Mouse (Mus musculus): ENCODE data around the gene Spsb3. TPM values are rescaled to one million over a fixed set of nuclear protein-coding genes. Genes with fewer than 3 reads are reported as not detected.

Spsb3 gene
- total RNA-seq, 1 experiment from 2014 or later = 21.5 TPM

DNA sequence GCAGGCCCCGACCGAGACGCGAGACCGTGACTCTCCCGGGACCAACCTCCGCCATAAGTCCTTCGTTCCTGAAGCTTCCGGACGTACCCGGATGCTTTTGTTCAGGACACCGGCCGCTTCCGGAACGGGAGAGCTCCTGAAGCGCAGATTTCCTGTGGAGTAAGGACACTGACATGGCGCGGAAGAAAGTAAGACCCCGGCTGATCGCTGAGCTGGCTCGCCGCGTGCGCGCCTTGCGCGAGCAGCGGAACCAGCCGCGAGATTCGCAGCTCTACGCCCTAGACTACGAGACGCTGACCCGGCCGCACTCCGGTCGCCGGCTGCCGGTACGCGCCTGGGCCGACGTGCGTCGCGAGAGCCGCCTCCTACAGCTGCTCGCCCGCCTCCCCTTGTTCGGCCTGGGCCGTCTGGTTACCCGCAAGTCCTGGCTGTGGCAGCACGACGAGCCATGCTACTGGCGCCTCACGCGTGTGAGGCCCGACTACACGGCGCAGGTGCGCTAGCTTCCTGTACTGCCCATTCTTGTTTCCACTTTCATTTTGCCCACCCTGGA is 8.6 kb downstream of the Spsb3 start, which contains the start of the genes Eme2 and Mrps34:
Gene Eme2 (minus strand): TSS at position 93 of the 553 bp plus-strand sequence.
Gene Mrps34 (plus strand): TSS at position 122 of the 553 bp plus-strand sequence.
- peak; percentile 73 for ATAC-seq (replicated peaks; ENCODE audit: low read depth, poor library complexity, severe bottlenecking)

DNA sequence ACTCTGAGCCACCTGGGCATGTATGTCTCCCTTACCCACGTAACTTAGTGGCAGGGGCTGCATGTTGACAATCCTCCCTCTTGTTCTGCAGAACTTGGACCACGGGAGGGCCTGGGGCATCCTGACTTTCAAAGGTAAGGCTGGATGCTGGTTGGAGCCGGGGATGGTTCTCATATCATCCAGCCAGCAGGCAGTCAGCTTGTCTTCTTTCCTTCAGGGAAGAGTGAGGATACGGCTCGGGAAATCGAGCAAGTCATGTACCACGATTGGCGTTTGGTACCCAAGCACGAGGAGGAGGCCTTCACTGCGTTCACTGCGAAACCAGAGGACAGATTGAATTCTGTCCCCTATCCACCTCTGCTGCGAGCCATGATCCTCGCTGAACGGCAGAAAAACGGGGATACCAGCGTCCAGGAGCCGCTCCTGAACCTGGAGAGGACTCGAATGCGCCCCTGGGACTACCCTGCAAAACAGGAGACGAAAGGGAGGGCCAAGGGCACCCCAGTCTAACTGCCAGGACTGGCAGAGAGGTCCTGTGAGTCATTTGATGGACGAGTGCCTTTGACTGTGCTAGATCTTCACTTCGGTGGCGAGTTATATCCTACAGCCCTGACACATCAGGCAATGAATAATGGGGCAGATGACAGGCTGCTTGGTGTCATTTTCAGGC is 9.3 kb downstream of the Spsb3 start:
- peak; percentile 4; the same call in 1 of the 2 replicates for ATAC-seq (replicated peaks; ENCODE audit: low read depth, poor library complexity, severe bottlenecking)

DNA sequence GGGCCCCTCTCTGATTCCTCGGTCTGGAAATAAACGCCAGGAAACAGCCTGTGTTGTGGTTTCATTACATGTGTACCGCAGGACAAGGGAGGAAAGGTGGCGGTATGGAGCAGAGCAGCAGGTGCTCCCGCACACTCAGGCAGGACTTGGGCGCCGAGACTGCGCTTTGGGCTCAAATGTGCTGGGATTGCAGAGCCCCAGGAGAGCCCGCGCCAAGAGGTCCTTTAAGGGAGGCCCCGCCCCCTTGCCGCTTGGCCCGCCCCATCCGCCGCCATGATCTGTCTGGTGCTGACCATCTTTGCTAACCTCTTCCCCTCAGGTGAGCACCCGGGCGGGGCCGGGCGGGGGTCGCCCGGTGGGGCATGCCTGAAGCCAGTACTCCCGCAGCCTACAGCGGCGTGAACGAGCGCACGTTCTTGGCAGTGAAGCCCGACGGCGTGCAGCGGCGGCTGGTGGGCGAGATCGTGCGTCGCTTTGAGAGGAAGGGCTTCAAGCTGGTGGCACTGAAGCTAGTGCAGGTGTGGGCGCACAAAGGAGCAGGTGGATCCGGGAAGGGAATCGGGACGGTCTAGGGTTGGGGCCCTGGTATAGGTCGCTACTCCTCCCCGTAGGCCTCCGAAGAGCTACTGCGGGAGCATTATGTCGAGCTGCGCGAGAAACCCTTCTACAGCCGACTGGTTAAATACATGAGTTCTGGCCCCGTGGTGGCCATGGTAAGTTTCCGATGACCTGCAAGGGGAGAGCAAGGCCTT is 10.0 kb downstream of the Spsb3 start, which contains the start of gene Nme3:
Gene Nme3 (plus strand): TSS at position 260 of the 752 bp plus-strand sequence.
- ATAC-seq (replicated peaks; ENCODE audit: low read depth, poor library complexity, severe bottlenecking) = peak; percentile 45

DNA sequence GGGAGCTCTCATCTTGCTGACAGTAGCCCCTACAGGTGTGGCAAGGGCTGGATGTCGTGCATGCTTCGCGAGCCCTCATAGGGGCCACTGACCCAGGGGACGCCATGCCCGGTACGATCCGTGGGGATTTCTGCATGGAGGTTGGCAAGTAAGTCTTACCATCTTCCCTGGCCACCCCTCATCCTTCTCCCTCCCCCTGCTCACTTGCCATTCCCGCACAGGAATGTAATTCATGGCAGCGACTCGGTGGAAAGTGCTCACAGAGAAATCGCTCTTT is 10.5 kb downstream of the Spsb3 start:
- ATAC-seq (replicated peaks; ENCODE audit: low read depth, poor library complexity, severe bottlenecking) = no peak

DNA sequence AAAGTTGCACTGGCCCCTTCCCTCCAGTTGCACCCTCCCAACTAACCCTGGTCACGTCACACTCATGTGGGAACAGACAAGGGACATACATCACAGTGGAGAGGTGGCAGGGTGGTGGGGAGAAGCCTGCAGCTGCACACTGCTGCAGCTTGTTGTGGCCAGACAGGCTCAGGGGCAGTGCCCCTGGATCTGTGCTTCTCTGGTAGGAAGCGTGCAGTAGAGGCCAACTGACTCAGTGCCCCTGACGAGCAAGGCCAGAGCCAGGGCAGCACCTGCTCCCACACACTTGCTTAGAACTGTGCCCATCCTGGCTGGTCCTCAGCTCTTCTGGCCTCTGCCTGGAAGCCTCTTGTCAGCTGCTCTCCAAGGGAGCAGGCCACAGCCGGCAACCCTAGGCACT is 11.2 kb downstream of the Spsb3 start:
- ATAC-seq (replicated peaks; ENCODE audit: low read depth, poor library complexity, severe bottlenecking) = no peak

DNA sequence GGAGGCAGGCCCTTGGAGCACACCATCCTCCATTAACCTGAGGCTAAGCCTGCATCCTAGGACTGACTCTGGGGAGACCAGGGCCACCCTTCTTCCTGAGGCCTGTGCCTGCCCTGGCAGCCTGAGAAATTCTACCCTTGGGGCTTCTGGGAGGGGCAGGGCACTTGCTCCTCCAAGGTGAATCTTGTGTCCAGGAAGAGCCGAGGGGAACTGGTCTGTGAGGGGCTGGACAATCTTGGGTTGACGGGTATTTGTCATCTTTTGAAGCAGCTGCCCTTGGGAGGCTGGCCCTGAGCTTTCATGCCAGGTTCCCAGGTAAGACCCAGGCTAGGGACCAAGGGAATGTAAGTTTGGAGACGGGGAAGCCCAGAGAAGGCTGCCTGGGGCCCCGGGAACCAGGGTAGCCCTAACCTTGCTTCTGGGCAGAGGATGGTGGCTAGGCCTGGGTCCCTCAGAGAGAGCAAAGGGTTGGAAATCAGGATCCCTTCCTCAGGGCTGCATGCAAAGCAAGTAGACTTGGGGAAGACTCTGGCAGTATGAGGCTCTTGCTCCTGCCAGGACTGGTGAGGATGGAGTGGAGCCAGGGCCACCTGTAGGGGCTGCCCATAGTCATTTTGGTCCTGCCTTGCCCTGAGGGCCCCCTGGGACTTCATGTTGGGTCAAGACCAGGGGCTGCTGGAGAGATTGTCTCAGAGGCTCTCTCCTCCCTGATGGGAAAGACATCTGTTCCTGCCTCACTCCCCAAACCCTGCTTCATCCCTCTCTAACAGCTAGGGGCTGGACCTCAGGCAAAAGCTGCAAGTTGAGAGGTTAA is 11.8 kb downstream of the Spsb3 start:
- no peak for ATAC-seq (replicated peaks; ENCODE audit: low read depth, poor library complexity, severe bottlenecking)

DNA sequence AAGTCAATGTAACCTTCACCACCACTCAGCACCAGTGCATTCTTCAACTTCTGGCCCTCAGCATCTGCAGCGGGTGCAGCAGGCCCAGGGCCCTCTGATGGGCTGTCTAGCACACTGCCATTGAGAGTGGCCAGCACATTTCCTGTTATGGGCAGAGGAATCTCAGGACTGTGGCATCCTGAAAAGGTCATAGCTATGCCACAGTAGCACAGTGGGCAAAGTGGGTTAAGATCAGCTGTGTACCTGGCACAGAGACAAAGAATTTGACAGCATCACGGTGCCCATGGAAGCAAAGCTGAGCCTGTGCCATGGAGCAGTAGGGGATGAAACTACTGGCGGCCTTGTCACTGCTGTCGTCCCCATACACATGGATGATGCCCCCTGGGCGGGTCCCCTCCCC is 12.7 kb downstream of the Spsb3 start:
- no peak for ATAC-seq (replicated peaks; ENCODE audit: low read depth, poor library complexity, severe bottlenecking)

DNA sequence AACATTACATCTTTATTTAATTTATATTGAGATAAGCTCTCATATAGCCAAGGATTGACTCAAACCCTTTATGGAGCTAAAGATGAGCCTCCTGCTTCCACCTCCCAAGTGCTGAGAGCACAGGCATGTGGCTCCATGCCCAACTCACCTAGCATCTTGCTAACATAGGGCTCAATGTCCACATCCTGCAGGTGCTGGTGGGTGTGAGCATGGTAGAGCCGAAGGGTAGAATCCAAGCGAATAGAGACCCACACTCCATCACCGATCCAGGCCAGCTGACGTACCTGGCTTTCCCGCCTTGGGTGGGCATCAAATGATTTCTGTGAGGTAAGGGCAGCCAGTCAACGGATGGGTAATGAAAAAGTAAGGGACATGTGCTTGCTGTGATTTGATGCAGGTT is 13.6 kb downstream of the Spsb3 start:
- ATAC-seq (replicated peaks; ENCODE audit: low read depth, poor library complexity, severe bottlenecking) = no peak

DNA sequence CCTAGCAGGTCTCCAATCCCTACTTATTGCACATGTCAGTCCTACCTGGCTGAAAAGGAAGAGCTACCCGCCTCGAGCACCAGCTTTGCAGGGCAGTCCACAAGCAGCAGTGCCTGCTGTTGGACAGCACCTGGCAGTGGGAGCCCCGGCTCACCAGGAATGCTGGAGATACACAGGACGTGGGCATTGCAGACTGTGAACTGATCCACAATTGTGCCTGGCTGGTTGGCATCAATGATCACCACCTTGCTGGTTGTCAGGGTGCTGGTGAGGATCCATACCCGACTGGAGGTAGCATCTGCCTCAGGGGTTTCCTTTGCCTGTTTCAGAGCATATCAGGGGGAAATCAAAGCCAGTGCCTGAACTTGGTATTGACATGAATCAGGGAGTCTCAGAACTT is 15.7 kb downstream of the Spsb3 start:
- no peak for ATAC-seq (replicated peaks; ENCODE audit: low read depth, poor library complexity, severe bottlenecking)

DNA sequence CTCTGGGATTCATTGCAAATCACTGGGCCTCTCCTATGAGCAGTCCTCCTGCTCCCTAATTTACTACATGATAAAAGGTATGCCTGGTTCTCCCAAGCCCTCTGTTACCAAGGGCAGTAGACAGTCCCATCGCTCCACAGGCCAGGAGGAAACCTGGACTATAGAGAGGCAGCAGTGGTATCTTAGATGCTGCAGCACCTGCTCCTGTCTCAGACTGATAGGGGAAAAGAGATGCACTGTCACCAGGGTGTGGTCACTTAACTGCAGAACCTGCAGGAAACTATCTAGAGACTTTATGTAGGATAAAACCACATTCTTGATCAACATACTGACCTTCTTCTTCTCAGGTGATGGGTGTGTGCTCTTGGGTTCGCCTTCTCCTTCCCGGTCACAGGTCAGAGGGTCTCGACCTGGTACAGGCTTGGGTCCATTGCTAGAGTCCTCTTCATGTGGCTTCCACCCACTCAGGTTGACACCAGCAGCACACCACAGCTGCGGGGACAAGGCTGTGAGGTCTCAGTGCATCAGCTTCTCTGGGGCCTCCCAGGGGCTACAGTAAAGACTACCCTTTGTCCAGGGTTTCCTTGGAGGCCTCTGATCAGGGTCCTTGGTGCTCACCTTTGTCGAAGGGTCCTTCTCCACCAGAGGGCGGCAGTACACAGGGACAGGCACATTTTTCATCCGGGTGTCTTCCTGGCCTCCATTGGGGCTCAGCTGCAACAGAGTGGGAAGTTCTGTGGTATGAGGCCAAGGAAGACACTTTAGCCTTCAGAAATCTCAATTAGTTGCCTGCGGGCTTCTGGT is 16.4 kb downstream of the Spsb3 start:
- peak; percentile 47 for ATAC-seq (replicated peaks; ENCODE audit: low read depth, poor library complexity, severe bottlenecking)

DNA sequence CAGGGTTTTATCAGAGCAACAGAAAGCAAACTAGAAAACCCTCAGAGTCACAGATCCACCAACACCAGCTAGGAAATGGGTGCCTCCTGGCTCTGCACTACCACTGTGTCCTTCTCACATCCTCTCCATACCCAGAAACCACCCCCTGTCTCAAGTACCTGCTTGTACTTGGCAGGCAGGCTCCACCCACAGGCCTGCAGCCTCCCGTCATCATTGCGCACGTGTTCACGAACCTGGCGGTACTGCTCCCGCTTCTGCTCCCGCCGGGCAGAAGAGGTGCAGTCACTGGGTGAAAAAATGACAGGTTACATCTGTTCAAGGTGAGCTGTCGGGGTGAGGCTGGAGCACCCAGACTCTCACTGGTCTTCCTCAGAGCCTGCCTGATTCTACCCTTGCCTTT is 17.3 kb downstream of the Spsb3 start:
- no peak for ATAC-seq (replicated peaks; ENCODE audit: low read depth, poor library complexity, severe bottlenecking)

DNA sequence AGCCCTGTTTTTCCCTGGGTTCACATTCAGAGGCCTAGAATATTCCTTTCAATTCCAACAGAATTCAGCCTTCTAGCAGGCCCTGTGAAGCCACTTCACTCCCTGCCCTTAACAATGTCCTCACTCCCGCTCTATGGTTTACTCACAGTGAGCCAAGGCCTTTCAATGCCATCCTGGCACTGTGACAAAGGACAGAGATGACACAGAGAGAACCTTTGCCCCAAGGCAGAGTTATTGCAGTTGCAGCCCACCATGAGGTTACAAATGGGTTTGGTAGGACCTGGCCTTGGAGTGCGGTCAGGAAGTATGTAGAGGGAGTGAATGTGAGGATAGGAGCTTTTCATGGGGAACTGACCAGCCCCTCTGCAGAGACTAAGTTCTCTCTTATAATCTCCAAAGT is 21.1 kb downstream of the Spsb3 start:
- ATAC-seq (replicated peaks; ENCODE audit: low read depth, poor library complexity, severe bottlenecking) = no peak

DNA sequence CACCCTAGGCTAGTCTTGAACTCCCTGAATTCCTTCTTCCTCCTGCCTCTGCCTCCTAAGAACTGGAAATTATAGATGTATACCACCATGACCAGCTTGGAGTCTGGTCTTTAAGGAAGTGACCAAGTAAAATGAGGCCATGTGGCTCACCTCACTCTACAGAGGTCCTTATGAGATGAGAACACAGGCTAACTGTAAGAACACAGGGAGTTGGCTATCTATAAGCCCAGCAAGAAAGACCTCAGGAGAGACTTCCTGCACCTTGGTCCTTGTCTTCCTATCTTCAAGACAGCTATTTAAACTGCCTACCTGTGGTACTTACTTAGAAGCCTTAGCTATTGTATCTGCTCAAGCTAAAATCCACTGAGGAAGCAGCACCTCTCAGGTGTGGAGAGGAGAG is 27.5 kb downstream of the Spsb3 start:
- no peak for ATAC-seq (replicated peaks; ENCODE audit: low read depth, poor library complexity, severe bottlenecking)

DNA sequence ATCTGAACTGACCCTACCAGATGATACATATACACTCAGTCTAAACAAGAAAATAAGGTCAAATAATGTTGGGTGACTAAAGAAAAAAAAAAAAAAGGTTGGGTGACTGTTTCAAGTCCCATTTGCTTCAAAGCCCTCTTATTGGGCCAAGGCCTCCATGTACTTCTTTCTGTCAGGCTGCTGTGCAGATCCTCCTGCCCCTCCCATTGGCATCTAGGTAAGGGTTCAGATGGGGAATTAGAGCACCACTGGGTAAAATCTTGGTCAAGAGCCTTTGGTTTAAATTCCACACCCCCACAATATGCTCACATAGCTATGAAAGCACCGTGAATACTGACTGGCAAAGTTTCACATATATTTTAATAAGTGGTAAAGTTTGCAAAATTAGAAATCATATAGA is 36.8 kb downstream of the Spsb3 start:
- ATAC-seq (replicated peaks; ENCODE audit: low read depth, poor library complexity, severe bottlenecking) = no peak

DNA sequence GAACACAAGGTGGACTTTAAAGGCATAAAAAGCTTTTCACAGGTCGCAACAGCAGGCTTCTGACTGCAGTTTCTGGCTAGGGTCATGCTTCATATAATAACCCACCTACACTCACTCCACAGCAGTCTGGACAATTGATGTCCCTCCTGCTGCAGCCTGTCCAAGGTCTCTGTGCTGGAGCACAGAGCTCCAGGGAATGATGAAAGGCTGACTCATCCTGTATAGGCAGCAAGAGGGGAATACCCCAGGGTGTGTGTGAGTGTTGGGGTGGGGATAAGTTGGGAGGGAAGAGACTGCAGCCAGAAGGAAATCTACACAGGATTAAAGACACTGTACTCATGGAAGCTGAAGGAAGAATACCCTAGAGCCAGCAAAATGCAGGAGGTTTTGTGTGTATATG is 43.1 kb downstream of the Spsb3 start:
- ATAC-seq (replicated peaks; ENCODE audit: low read depth, poor library complexity, severe bottlenecking) = no peak

DNA sequence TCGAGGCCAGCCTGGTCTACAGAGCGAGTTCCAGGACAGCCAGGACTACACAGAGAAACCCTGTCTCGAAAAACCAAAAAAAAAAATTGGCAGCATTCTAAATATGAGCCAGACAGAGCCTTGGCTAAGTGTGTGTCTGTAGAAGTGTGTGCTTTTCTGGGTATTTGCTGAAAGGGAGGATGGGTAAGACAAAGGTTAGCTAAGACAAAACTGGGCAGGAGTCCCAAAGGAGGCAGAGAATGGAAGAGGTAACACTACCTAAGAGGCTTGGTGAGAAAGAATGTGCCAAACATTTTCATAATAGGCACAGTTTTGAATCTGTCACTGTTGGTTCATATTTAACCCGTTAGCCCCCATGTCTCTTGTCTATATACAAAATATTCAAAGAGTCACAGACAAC is 46.0 kb downstream of the Spsb3 start:
- ATAC-seq (replicated peaks; ENCODE audit: low read depth, poor library complexity, severe bottlenecking) = no peak

DNA sequence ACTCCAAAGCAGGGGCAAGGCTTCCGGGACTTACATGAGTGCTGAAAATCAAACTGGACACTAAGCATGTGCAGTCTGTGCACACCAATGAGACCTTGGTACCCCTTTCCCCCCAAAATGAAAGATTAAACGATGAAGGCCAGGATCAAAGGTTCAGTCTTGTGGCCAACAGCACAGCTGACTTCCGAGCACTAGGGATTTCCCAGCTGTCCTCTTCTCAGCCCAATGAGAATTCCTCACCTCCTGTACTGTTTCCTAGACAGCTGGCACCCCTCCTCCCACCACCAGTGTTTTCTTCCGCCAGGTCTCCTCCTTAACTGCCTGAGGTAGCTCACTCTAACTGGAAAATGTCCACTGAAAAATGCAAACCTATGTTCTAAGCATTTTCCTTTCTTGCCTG is 46.7 kb downstream of the Spsb3 start:
- ATAC-seq (replicated peaks; ENCODE audit: low read depth, poor library complexity, severe bottlenecking) = no peak

DNA sequence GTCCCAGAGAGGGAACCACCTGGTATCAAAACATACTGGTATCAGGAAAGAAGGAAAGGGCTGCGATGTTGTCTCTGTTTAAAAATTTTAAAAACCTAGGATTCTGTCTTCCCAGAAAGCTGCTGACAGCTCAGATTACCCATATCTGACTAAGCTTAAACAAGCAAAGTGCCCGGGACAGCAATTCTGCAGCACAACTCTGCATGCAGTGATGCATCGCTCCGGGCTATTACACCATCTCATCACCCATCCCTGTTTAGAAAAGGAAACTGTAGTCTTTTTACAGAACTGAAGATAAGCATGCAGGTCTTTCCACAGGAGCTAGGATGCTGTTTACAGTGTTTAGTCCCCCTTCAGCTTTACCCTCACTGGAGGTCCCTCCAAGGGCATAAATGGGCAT is 48.5 kb downstream of the Spsb3 start:
- no peak for ATAC-seq (replicated peaks; ENCODE audit: low read depth, poor library complexity, severe bottlenecking)

DNA sequence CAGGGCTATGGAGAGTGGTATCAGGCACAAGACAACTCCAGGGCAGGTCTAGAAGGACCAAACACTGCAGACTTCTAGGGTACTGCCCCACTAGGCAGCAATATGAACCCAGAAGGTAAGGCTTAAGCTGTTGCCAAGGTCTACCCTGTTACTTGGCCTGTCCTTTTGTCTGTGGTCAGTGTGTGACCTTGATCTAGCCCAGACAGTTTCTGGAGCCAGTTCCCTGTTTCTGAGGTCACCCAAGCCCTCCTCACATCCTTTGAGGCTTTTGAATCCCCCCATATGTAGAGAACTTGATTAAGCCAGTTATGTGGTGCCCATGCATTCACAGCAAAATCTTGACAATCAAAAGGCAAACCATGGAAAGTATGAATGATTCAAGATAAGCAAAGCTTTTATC is 49.2 kb downstream of the Spsb3 start:
- ATAC-seq (replicated peaks; ENCODE audit: low read depth, poor library complexity, severe bottlenecking) = 0 out of 2 replicates have a peak, but pooled peaks have one; percentile 4
